In the genomic region with DNA sequence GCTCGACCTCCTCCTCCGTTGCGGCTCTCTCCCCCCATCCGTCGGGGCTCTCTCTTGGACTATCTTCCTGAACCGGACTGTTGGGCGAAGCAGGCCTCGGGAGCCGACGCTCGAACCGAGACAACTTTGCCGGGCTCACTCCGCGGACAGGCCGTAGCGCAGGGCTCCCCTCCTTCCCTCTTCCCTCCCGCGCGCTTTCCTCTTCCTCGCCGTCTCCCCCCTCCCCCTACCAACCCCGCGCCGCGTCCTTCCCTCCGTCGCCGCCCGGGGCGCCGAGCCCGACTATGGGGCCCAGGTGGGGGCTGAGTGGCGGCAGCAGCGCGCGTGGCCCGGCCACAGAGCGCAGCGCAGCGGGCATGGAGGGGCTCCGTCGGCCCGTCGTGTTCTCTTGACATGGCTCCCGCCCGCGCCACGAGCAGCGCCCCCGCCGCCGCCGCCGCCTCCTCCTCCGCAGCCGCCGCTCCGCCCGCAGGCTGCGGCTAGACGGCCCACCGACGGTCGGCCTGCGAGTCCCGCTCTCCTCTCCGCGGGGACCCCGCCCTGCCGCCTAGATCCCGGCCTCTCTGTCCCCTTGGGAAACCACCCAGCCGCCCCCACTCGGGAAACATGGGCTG, we compare ENCODE assay signal across 8 mouse cellular contexts. TPM values are rescaled to one million over a fixed set of nuclear protein-coding genes. Genes with fewer than 3 reads are reported as not detected.
A peak's percentile ranks its signal among the peaks of the same experiment; 100 is the strongest.
DNase-seq lines count a peak whose midpoint lies in the region; ATAC-seq and TF ChIP-seq lines count a peak whose summit lies in the region.

Gene BC005537, plus strand, starts transcription at position 350 of the 614 bp plus-strand sequence.

- H3K27me3 ChIP-seq in G1E (ENCODE audit: insufficient read depth, low read length): no peaks in the 10 kb centered on the region
- H3K27me3 ChIP-seq in midbrain, embryonic 15.5 days (replicated peaks): no peaks in the 10 kb centered on the region

- H3K9me3 ChIP-seq in G1E (replicated peaks): no peaks in the 10 kb centered on the region
- H3K9me3 ChIP-seq in midbrain, embryonic 15.5 days: no peaks in the 10 kb centered on the region

- peak within 1 kb of the TSS; percentile 96 for H3K27ac ChIP-seq in midbrain, embryonic 15.5 days

- DNase-seq in B cell, adult 2 months: peak; percentile 78 to 83
- DNase-seq in G1E (ENCODE audit: low spot score) (peak; percentile 62), liver (peak; percentile 70)
- DNase-seq in cerebellum, postnatal 4 days (ENCODE audit: low spot score in 2 of 2): peak; percentile 40 to 58
- DNase-seq in gastrocnemius, postnatal 4 days (ENCODE audit: low spot score in 2 of 2): peak; percentile 40 to 67
- DNase-seq in thymus, postnatal 14 days: peak; percentile 80

- H3K9ac ChIP-seq in midbrain, embryonic 15.5 days: peak within 1 kb of the TSS; percentile 74

- peak within 1 kb of the TSS; percentile 87 for H3K4me2 ChIP-seq in midbrain, embryonic 15.5 days

- 0% methylated on average over 63 of the region's 74 CpGs for whole genome bisulfite sequencing in midbrain, embryonic 15.5 days

- TF ChIP-seq CTCF in G1E (IDR thresholded peaks at IDR 0.05; ENCODE audit: low read depth, low read length): no peak

- no peak for ATAC-seq in G1E (ENCODE audit: extremely low read depth, insufficient number of reproducible peaks, low FRiP score, poor library complexity, severe bottlenecking)
- ATAC-seq in inflammation-experienced regulatory T-cells, adult 6 months: peak; percentile 42
- ATAC-seq in midbrain, embryonic 15.5 days (replicated peaks): peak; percentile 55

- H3K36me3 ChIP-seq in G1E (replicated peaks): peaks cover 18% of the 10 kb centered on the region
- H3K36me3 ChIP-seq in midbrain, embryonic 15.5 days (replicated peaks): 0 out of 2 replicates have a peak, but pooled peaks cover 4% of the 10 kb centered on the region

- H3K4me1 ChIP-seq in G1E (ENCODE audit: insufficient read depth, low read depth, low read length): peaks cover 25% of the 10 kb centered on the region
- peaks cover 30% of the 10 kb centered on the region for H3K4me1 ChIP-seq in midbrain, embryonic 15.5 days

- peak within 1 kb of the TSS; percentile 95 for H3K4me3 ChIP-seq in G1E (ENCODE audit: low read depth, low read length)
- H3K4me3 ChIP-seq in midbrain, embryonic 15.5 days: peak within 1 kb of the TSS; percentile 83

RNA-seq across cellular contexts. Expression of gene BC005537, which starts in this region (rescaled TPM):
- total RNA-seq in G1E (2014; fragmentation: Nextera tagmentation): 121 and 168 TPM in 2 replicates
- total RNA-seq in G1E (2017): 47.1 and 51.4 TPM in 2 replicates
- polyA plus RNA-seq in G1E (2012): 61.7 and 75.4 TPM in 2 replicates
- 100 to 1,000 TPM; 100 to 114 TPM for total RNA-seq in gastrocnemius, postnatal 4 days (2021)
- 10 to 100 TPM; 40.8 to 54.9 (median 47.8) TPM for polyA plus RNA-seq in inflammation-experienced regulatory T-cells, adult 6 months (2017; shearing (Covaris generic))
- 24.2 and 25.0 TPM in 2 replicates for polyA plus RNA-seq in midbrain, embryonic 15.5 days (2015; fragmentation: Nextera tagmentation; extraction: Ambion mirVana)
